Mouse (Mus musculus): Measurements from ENCODE around the gene Dnajc30.

DNA sequence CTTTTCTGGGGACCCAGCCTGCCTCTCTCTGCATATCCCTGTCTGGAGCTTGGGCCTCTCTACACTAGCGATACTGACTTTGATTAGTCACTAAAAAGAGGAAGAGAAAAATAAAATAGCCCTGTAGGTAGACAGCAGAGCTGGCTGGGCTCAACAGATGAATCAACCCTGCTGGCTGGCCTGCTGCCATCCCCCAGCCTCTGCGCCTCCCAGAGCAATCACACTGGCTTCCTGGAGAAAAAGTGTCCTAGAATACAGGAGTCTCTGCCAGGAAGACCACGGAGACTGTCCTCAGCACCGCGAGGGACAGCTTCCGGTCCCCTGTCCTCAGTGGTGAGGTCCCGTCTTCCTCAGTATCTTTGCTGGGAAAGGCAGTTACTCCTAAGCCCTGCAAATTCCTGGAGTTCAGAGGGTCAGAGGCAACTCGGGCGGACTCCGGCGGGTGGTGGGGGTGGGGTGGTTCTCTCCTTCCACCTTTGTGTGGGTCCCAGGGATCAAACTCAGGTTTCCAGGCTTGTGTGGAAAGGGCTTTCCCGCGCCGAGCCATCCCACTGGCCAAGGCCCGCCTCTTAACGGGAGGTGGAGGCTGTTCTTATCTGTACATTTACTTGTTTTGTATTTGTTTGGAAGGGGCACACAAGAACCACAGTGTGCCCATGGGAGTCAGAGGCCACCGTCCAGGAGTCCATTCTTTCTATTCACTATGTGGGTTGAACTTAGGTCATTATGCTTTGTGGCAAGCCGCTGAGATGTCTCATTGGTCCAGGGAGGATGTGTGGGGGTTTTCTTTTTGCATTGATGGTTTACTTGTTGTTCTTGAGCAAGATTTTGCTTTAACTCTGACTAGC is 34.8 kb upstream of the Dnajc30 start:
- TF ChIP-seq GATA1 (IDR thresholded peaks at IDR 0.05; ENCODE audit: borderline replicate concordance, low read length) (no peak), FLI1 (IDR thresholded peaks at IDR 0.05; ENCODE audit: low read length) (no peak)
